Comparison of ENCODE assay signal across 14 mouse cellular contexts in genomic region chr8:84841514-84841913, GRCm38 (mm10). TPM values are rescaled to one million over a fixed set of nuclear protein-coding genes. Genes with fewer than 3 reads are reported as not detected.
A peak's percentile ranks its signal among the peaks of the same experiment; 100 is the strongest.
DNase-seq lines count a peak whose midpoint lies in the region; ATAC-seq and TF ChIP-seq lines count a peak whose summit lies in the region.
"Had no signal": no experiment of that assay in that cellular context is flagged by ENCODE, and none has a peak within 500 bp of the region (broad histone marks: within the 10 kb centered on the region; RNA-seq: fewer than 3 reads in every experiment).

No protein-coding gene starts in this region.

- no peak for TF ChIP-seq CTCF in stomach, postnatal 0 days (IDR thresholded peaks at IDR 0.05; ENCODE audit: low read depth)

- peaks cover 81% of the 10 kb centered on the region for H3K36me3 ChIP-seq in hindbrain, embryonic 10.5 days
- H3K36me3 ChIP-seq in hindbrain, embryonic 11.5 days (ENCODE audit: control insufficient read depth, insufficient read depth, low read length), result peaks cover 43% of the 10 kb centered on the region
- H3K36me3 ChIP-seq in stomach, embryonic 14.5 days (ENCODE audit: control insufficient read depth, insufficient read depth, low read length), result peaks cover 72% of the 10 kb centered on the region
- H3K36me3 ChIP-seq in stomach, postnatal 0 days (ENCODE audit: control insufficient read depth, insufficient read depth, low read length), result peaks cover 36% of the 10 kb centered on the region
- H3K36me3 ChIP-seq in limb, embryonic 11.5 days (ENCODE audit: control insufficient read depth, insufficient read depth, low read length), result peaks cover 56% of the 10 kb centered on the region
- peaks cover 59% of the 10 kb centered on the region for H3K36me3 ChIP-seq in stomach, embryonic 15.5 days

- H3K4me2 ChIP-seq in hindbrain, embryonic 11.5 days (replicated peaks; ENCODE audit: low read depth, low read length), result no peak overlapping the region
- no peak overlapping the region for H3K4me2 ChIP-seq in stomach, embryonic 14.5 days (replicated peaks; ENCODE audit: low read depth, low read length)
- no peak overlapping the region for H3K4me2 ChIP-seq in stomach, postnatal 0 days (replicated peaks; ENCODE audit: low read depth)
- H3K4me2 ChIP-seq in limb, embryonic 11.5 days (ENCODE audit: low read depth, severe bottlenecking), result no peak overlapping the region
- no peak overlapping the region for H3K4me2 ChIP-seq in stomach, embryonic 15.5 days

- peaks cover 55% of the 10 kb centered on the region for H3K4me1 ChIP-seq in hindbrain, embryonic 10.5 days (replicated peaks)
- peaks cover 12% of the 10 kb centered on the region for H3K4me1 ChIP-seq in hindbrain, embryonic 11.5 days (replicated peaks; ENCODE audit: control insufficient read depth, insufficient read depth, low read length)
- H3K4me1 ChIP-seq in stomach, embryonic 14.5 days (ENCODE audit: control insufficient read depth, insufficient read depth, low read length), result peaks cover 22% of the 10 kb centered on the region
- H3K4me1 ChIP-seq in stomach, postnatal 0 days (replicated peaks; ENCODE audit: control insufficient read depth, insufficient read depth), result peaks cover 7% of the 10 kb centered on the region; the same call in 1 of the 2 replicates
- peaks cover 30% of the 10 kb centered on the region for H3K4me1 ChIP-seq in limb, embryonic 11.5 days (ENCODE audit: control insufficient read depth, insufficient read depth, low read length)
- peaks cover 17% of the 10 kb centered on the region for H3K4me1 ChIP-seq in stomach, embryonic 15.5 days

- TF ChIP-seq EP300 in stomach, postnatal 0 days (optimal IDR thresholded peaks at IDR 0.05), result no peak

- WGBS in hindbrain, embryonic 10.5 days, result 76% methylated on average over 1 of the region's 1 CpGs
- 90% methylated on average over 1 of the region's 1 CpGs for WGBS in hindbrain, embryonic 11.5 days
- 74% methylated on average over 1 of the region's 1 CpGs for WGBS in stomach, embryonic 14.5 days
- WGBS in stomach, postnatal 0 days, result 74% methylated on average over 1 of the region's 1 CpGs
- WGBS in limb, embryonic 11.5 days, result 81% methylated on average over 1 of the region's 1 CpGs
- 70% methylated on average over 1 of the region's 1 CpGs for WGBS in stomach, embryonic 15.5 days

- H3K4me3 ChIP-seq in hindbrain, embryonic 10.5 days, result peak overlapping the region; percentile 11; the same call in 1 of the 2 replicates
- H3K4me3 ChIP-seq in hindbrain, embryonic 11.5 days (ENCODE audit: low read depth, low read length), result no peak overlapping the region
- no peak overlapping the region for H3K4me3 ChIP-seq in stomach, embryonic 14.5 days (ENCODE audit: low read depth, low read length)
- H3K4me3 ChIP-seq in stomach, postnatal 0 days (ENCODE audit: low read depth, low read length), result no peak overlapping the region
- no peak overlapping the region for H3K4me3 ChIP-seq in limb, embryonic 11.5 days (ENCODE audit: low read depth, low read length)
- H3K4me3 ChIP-seq in stomach, embryonic 15.5 days (replicated peaks), result no peak overlapping the region

- ATAC-seq in hindbrain, embryonic 11.5 days (ENCODE audit: low FRiP score), result no peak
- no peak for ATAC-seq in stomach, embryonic 14.5 days (ENCODE audit: insufficient number of reproducible peaks, insufficient read depth, low FRiP score, low read depth)
- ATAC-seq in stomach, postnatal 0 days (ENCODE audit: low FRiP score, low TSS enrichment), result no peak
- no peak for ATAC-seq in limb, embryonic 11.5 days (ENCODE audit: insufficient number of reproducible peaks, low FRiP score, low TSS enrichment, low read depth)
- ATAC-seq in stomach, embryonic 15.5 days (ENCODE audit: insufficient read depth, low FRiP score, low read depth), result no peak
- ATAC-seq: CD4-positive, CD25-positive, alpha-beta regulatory T cell, adult 4 months had no signal

- H3K27me3 ChIP-seq in hindbrain, embryonic 10.5 days (ENCODE audit: insufficient read depth, poor library complexity, severe bottlenecking), result no peaks in the 10 kb centered on the region
- no peaks in the 10 kb centered on the region for H3K27me3 ChIP-seq in hindbrain, embryonic 11.5 days (ENCODE audit: control insufficient read depth, insufficient read depth, low read length)
- no peaks in the 10 kb centered on the region for H3K27me3 ChIP-seq in stomach, embryonic 14.5 days (ENCODE audit: control insufficient read depth, insufficient read depth, low read length)
- no peaks in the 10 kb centered on the region for H3K27me3 ChIP-seq in stomach, postnatal 0 days (ENCODE audit: control insufficient read depth, insufficient read depth, low read length)
- no peaks in the 10 kb centered on the region for H3K27me3 ChIP-seq in limb, embryonic 11.5 days (ENCODE audit: control insufficient read depth, insufficient read depth, low read length)
- no peaks in the 10 kb centered on the region for H3K27me3 ChIP-seq in stomach, embryonic 15.5 days (replicated peaks)
- H3K27me3 ChIP-seq: megakaryocyte, embryonic 14.5 days had no signal

- DNase-seq in hindbrain, embryonic 10.5 days (ENCODE audit: low spot score), result no peak
- no peak for DNase-seq in hindbrain, embryonic 11.5 days (ENCODE audit: low spot score)
- DNase-seq in stomach, postnatal 0 days (ENCODE audit: low spot score), result no peak
- no peak for DNase-seq in limb, embryonic 11.5 days (ENCODE audit: low spot score)
- no peak for DNase-seq in frontal cortex, postnatal 14 days (ENCODE audit: low spot score in 2 of 2)
- DNase-seq: cerebellum, adult 8-10 months; heart, postnatal 14 days; kidney, adult 9 months; right cerebral cortex, postnatal 25 days; thymus, postnatal 14 days had no signal

- H3K9ac ChIP-seq in hindbrain, embryonic 11.5 days (ENCODE audit: low read depth, low read length), result no peak overlapping the region
- H3K9ac ChIP-seq in stomach, embryonic 14.5 days (replicated peaks; ENCODE audit: low read depth, low read length), result no peak overlapping the region
- H3K9ac ChIP-seq in stomach, postnatal 0 days (ENCODE audit: low read length), result no peak overlapping the region
- no peak overlapping the region for H3K9ac ChIP-seq in limb, embryonic 11.5 days (ENCODE audit: low read length)
- H3K9ac ChIP-seq in stomach, embryonic 15.5 days, result no peak overlapping the region

- H3K9me3 ChIP-seq in hindbrain, embryonic 10.5 days, result no peaks in the 10 kb centered on the region
- H3K9me3 ChIP-seq in hindbrain, embryonic 11.5 days (ENCODE audit: control insufficient read depth, low read length), result no peaks in the 10 kb centered on the region
- H3K9me3 ChIP-seq in stomach, embryonic 14.5 days (ENCODE audit: control insufficient read depth, low read depth, low read length), result no peaks in the 10 kb centered on the region
- no peaks in the 10 kb centered on the region for H3K9me3 ChIP-seq in stomach, postnatal 0 days (ENCODE audit: control insufficient read depth, low read length)
- H3K9me3 ChIP-seq in limb, embryonic 11.5 days (ENCODE audit: control insufficient read depth, low read length), result no peaks in the 10 kb centered on the region
- no peaks in the 10 kb centered on the region for H3K9me3 ChIP-seq in stomach, embryonic 15.5 days
- H3K9me3 ChIP-seq: megakaryocyte, embryonic 14.5 days had no signal

- H3K27ac ChIP-seq in hindbrain, embryonic 10.5 days, result no peak overlapping the region
- H3K27ac ChIP-seq in hindbrain, embryonic 11.5 days (ENCODE audit: low read depth, low read length), result no peak overlapping the region
- peak overlapping the region; percentile 44; the same call in 1 of the 2 replicates for H3K27ac ChIP-seq in stomach, embryonic 14.5 days (ENCODE audit: low read length)
- no peak overlapping the region for H3K27ac ChIP-seq in stomach, postnatal 0 days (replicated peaks)
- peak overlapping the region; percentile 26 for H3K27ac ChIP-seq in limb, embryonic 11.5 days (replicated peaks; ENCODE audit: low read depth, low read length)
- H3K27ac ChIP-seq in stomach, embryonic 15.5 days, result peak overlapping the region; percentile 22; the same call in 1 of the 2 replicates

RNA-seq across cellular contexts. Expression of gene Rad23a, which starts 1.0 kb away (rescaled TPM):
- polyA plus RNA-seq in hindbrain, embryonic 10.5 days (2016; fragmentation: Nextera tagmentation; extraction: Ambion mirVana), result 115 TPM in 2 replicates
- 88.6 and 91.3 TPM in 2 replicates for polyA plus RNA-seq in hindbrain, embryonic 11.5 days (2014; fragmentation: Nextera tagmentation; extraction: Ambion mirVana)
- 119 and 125 TPM in 2 replicates for polyA plus RNA-seq in stomach, embryonic 14.5 days (2014; fragmentation: Nextera tagmentation; extraction: Ambion mirVana)
- 69.8 and 70.6 TPM in 2 replicates for polyA plus RNA-seq in stomach, postnatal 0 days (2015; fragmentation: Nextera tagmentation; extraction: Ambion mirVana)
- 93.1 and 93.4 TPM in 2 replicates for polyA plus RNA-seq in limb, embryonic 11.5 days (2014; fragmentation: Nextera tagmentation; extraction: Ambion mirVana)
- polyA plus RNA-seq in stomach, embryonic 15.5 days (2015; fragmentation: Nextera tagmentation; extraction: Ambion mirVana), result 115 and 130 TPM in 2 replicates

RNA-seq across cellular contexts. Expression of gene Calr, which starts 5.2 kb away (rescaled TPM):
- 783 and 812 TPM in 2 replicates for polyA plus RNA-seq in hindbrain, embryonic 10.5 days (2016; fragmentation: Nextera tagmentation; extraction: Ambion mirVana)
- 837 and 845 TPM in 2 replicates for polyA plus RNA-seq in hindbrain, embryonic 11.5 days (2014; fragmentation: Nextera tagmentation; extraction: Ambion mirVana)
- polyA plus RNA-seq in stomach, embryonic 14.5 days (2014; fragmentation: Nextera tagmentation; extraction: Ambion mirVana), result 669 and 791 TPM in 2 replicates
- 522 and 537 TPM in 2 replicates for polyA plus RNA-seq in stomach, postnatal 0 days (2015; fragmentation: Nextera tagmentation; extraction: Ambion mirVana)
- 854 and 918 TPM in 2 replicates for polyA plus RNA-seq in limb, embryonic 11.5 days (2014; fragmentation: Nextera tagmentation; extraction: Ambion mirVana)
- 938 and 1,051 TPM in 2 replicates for polyA plus RNA-seq in stomach, embryonic 15.5 days (2015; fragmentation: Nextera tagmentation; extraction: Ambion mirVana)

RNA-seq across cellular contexts. Expression of gene Gadd45gip1, which starts 10.2 kb away (rescaled TPM):
- 43.7 and 45.8 TPM in 2 replicates for polyA plus RNA-seq in hindbrain, embryonic 10.5 days (2016; fragmentation: Nextera tagmentation; extraction: Ambion mirVana)
- 36.0 and 37.2 TPM in 2 replicates for polyA plus RNA-seq in hindbrain, embryonic 11.5 days (2014; fragmentation: Nextera tagmentation; extraction: Ambion mirVana)
- polyA plus RNA-seq in stomach, embryonic 14.5 days (2014; fragmentation: Nextera tagmentation; extraction: Ambion mirVana), result 49.5 and 50.5 TPM in 2 replicates
- polyA plus RNA-seq in stomach, postnatal 0 days (2015; fragmentation: Nextera tagmentation; extraction: Ambion mirVana), result 38.5 and 39.3 TPM in 2 replicates
- 45.0 and 46.7 TPM in 2 replicates for polyA plus RNA-seq in limb, embryonic 11.5 days (2014; fragmentation: Nextera tagmentation; extraction: Ambion mirVana)
- 52.7 and 54.5 TPM in 2 replicates for polyA plus RNA-seq in stomach, embryonic 15.5 days (2015; fragmentation: Nextera tagmentation; extraction: Ambion mirVana)

RNA-seq across cellular contexts. Expression of gene Farsa, which starts 15.3 kb away (rescaled TPM):
- polyA plus RNA-seq in hindbrain, embryonic 10.5 days (2016; fragmentation: Nextera tagmentation; extraction: Ambion mirVana), result 129 and 134 TPM in 2 replicates
- 89.6 and 91.4 TPM in 2 replicates for polyA plus RNA-seq in hindbrain, embryonic 11.5 days (2014; fragmentation: Nextera tagmentation; extraction: Ambion mirVana)
- 83.7 and 88.9 TPM in 2 replicates for polyA plus RNA-seq in stomach, embryonic 14.5 days (2014; fragmentation: Nextera tagmentation; extraction: Ambion mirVana)
- 43.3 and 44.3 TPM in 2 replicates for polyA plus RNA-seq in stomach, postnatal 0 days (2015; fragmentation: Nextera tagmentation; extraction: Ambion mirVana)
- polyA plus RNA-seq in limb, embryonic 11.5 days (2014; fragmentation: Nextera tagmentation; extraction: Ambion mirVana), result 99.9 and 105 TPM in 2 replicates
- 89.5 and 90.1 TPM in 2 replicates for polyA plus RNA-seq in stomach, embryonic 15.5 days (2015; fragmentation: Nextera tagmentation; extraction: Ambion mirVana)

RNA-seq across cellular contexts. Expression of gene Dand5, which starts 18.9 kb away (rescaled TPM):
- 3.8 and 5.5 TPM in 2 replicates for polyA plus RNA-seq in hindbrain, embryonic 10.5 days (2016; fragmentation: Nextera tagmentation; extraction: Ambion mirVana)
- polyA plus RNA-seq in hindbrain, embryonic 11.5 days (2014; fragmentation: Nextera tagmentation; extraction: Ambion mirVana), result 6.2 and 7.1 TPM in 2 replicates
- 7.1 and 7.6 TPM in 2 replicates for polyA plus RNA-seq in stomach, embryonic 14.5 days (2014; fragmentation: Nextera tagmentation; extraction: Ambion mirVana)
- polyA plus RNA-seq in stomach, postnatal 0 days (2015; fragmentation: Nextera tagmentation; extraction: Ambion mirVana), result 3.3 TPM in 2 replicates
- polyA plus RNA-seq in limb, embryonic 11.5 days (2014; fragmentation: Nextera tagmentation; extraction: Ambion mirVana), result 3.6 and 3.9 TPM in 2 replicates
- polyA plus RNA-seq in stomach, embryonic 15.5 days (2015; fragmentation: Nextera tagmentation; extraction: Ambion mirVana), result 6.3 and 6.9 TPM in 2 replicates

Comparison
In these comparisons a context has a peak if more than half of its experiments do, and no peak if none do; other contexts are left out.
1. H3K27ac ChIP-seq: peak in stomach, embryonic 14.5 days (single experiment), limb, embryonic 11.5 days (single experiment) and stomach, embryonic 15.5 days (single experiment); none in hindbrain, embryonic 10.5 days (single experiment), hindbrain, embryonic 11.5 days (single experiment) and stomach, postnatal 0 days (single experiment).